Mouse (Mus musculus): Measurements from ENCODE around the gene Ptch1. TPM values are rescaled to one million over a fixed set of nuclear protein-coding genes. Genes with fewer than 3 reads are reported as not detected.

Gene Ptch1
- total RNA-seq, 1 experiment = 21.6 TPM

DNA sequence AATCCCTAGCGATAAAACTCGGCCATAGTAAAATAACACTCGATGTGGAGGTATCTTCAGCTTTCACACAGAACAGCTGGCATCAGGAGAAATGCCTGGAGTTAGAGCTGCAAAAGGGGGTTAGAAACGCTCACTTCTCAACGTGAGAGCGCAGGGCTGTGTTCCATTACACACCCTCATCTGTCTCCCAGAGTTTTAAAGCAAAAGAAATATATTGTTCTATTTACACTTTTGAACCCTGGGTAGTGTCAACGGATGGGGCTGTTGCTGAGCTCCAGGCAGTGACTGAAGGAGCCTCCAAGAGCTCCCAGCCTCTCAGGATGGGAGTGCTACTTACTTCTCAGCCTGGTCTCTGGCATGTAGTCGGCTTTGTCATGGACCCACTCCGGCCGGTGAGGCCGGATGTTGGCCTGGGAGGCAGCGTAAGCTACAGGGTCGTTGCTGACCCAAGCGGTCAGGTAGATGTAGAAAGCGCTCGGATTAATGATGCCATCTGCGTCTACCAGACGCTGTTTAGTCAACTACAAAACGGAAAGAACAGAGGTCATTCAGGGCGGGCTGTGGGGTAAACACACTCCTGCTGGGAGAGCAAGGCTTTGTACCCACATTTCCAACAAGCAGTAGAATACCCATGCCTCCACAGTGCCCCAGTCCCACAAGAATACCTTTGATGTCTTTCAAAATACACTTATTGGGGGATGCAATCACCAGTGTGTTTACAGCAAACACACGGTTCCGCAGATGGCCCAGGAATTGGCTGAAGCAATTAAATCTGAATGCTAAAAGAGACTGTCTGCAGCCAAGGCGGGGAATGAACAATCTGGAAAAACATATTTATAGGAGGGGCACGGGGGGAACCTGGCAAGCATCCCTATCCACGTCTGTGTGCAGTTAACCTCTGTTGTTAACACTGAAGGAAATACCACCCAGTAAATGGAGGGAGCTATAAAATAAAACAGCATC lies 48.5 kb downstream of the Ptch1 start:
- Histone ChIP-seq H3K4me1 (ENCODE audit: control insufficient read depth in 2 of 2, insufficient read depth in 2 of 2, low read length in 2 of 2, poor library complexity in 1 of 2) (peaks cover 20% of the 10 kb centered on the region in 2 experiments), H3K4me3 (ENCODE audit: insufficient read depth in 1 of 2, low read depth in 1 of 2, low read length in 2 of 2, poor library complexity in 1 of 2, severe bottlenecking in 1 of 2) (no peak overlapping the region), H3K36me3 (ENCODE audit: control insufficient read depth, insufficient read depth, low read length, poor library complexity, severe bottlenecking) (peaks cover 37% of the 10 kb centered on the region), H3K9me3 (ENCODE audit: control insufficient read depth, insufficient read depth, low read depth, low read length) (no peaks in the 10 kb centered on the region), H3K9ac (ENCODE audit: insufficient read depth, low read depth, low read length, poor library complexity, severe bottlenecking) (no peak overlapping the region), H3K27ac (ENCODE audit: insufficient read depth, low read depth, low read length, poor library complexity, severe bottlenecking) (no peak overlapping the region)
- in situ Hi-C loops (cut with MboI; ENCODE audit: low sequenced_read_pairs in 2 of 2, unreplicated experiment in 2 of 2) = no loop called here
- DNase-seq (ENCODE audit: low read depth, low spot score) = no peak
- no peak for TF ChIP-seq ZC3H11A (IDR thresholded peaks at IDR 0.05; ENCODE audit: borderline replicate concordance, low read depth, low read length)
- no peak for TF ChIP-seq CHD2 (IDR thresholded peaks at IDR 0.05; ENCODE audit: low read depth, low read length)
- TF ChIP-seq ZNF384 (IDR thresholded peaks at IDR 0.05; ENCODE audit: low read depth, low read length) = no peak
- no peak for TF ChIP-seq HCFC1 (IDR thresholded peaks at IDR 0.05; ENCODE audit: borderline replicate concordance, insufficient read depth, low read length)
- TF ChIP-seq MAFK (IDR thresholded peaks at IDR 0.05; ENCODE audit: insufficient read depth, low read depth, low read length) = no peak

- DNase-seq (ENCODE audit: low read depth, low spot score) = no peak
- no peak for TF ChIP-seq MAFK (IDR thresholded peaks at IDR 0.05; ENCODE audit: insufficient read depth, low read depth, low read length)
- TF ChIP-seq ZNF384 (IDR thresholded peaks at IDR 0.05; ENCODE audit: low read depth, low read length) = no peak
- no peak for TF ChIP-seq HCFC1 (IDR thresholded peaks at IDR 0.05; ENCODE audit: borderline replicate concordance, insufficient read depth, low read length)
- no peak for TF ChIP-seq ZC3H11A (IDR thresholded peaks at IDR 0.05; ENCODE audit: borderline replicate concordance, low read depth, low read length)
- no peak for TF ChIP-seq CHD2 (IDR thresholded peaks at IDR 0.05; ENCODE audit: low read depth, low read length)
- Histone ChIP-seq H3K9ac (ENCODE audit: insufficient read depth, low read depth, low read length, poor library complexity, severe bottlenecking) (no peak overlapping the region), H3K27ac (ENCODE audit: insufficient read depth, low read depth, low read length, poor library complexity, severe bottlenecking) (no peak overlapping the region), H3K36me3 (ENCODE audit: control insufficient read depth, insufficient read depth, low read length, poor library complexity, severe bottlenecking) (peaks cover 45% of the 10 kb centered on the region), H3K4me1 (ENCODE audit: control insufficient read depth in 2 of 2, insufficient read depth in 2 of 2, low read length in 2 of 2, poor library complexity in 1 of 2) (peaks cover 13 to 15% of the 10 kb centered on the region in 2 experiments), H3K4me3 (ENCODE audit: insufficient read depth in 1 of 2, low read depth in 1 of 2, low read length in 2 of 2, poor library complexity in 1 of 2, severe bottlenecking in 1 of 2) (no peak overlapping the region), H3K9me3 (ENCODE audit: control insufficient read depth, insufficient read depth, low read depth, low read length) (no peaks in the 10 kb centered on the region)
- in situ Hi-C loops (cut with MboI; ENCODE audit: low sequenced_read_pairs in 2 of 2, unreplicated experiment in 2 of 2) = no loop called here
Observed at GRCm38 (mm10) chr13:63524061-63524460, 49.3 kb downstream of the Ptch1 start.

DNA sequence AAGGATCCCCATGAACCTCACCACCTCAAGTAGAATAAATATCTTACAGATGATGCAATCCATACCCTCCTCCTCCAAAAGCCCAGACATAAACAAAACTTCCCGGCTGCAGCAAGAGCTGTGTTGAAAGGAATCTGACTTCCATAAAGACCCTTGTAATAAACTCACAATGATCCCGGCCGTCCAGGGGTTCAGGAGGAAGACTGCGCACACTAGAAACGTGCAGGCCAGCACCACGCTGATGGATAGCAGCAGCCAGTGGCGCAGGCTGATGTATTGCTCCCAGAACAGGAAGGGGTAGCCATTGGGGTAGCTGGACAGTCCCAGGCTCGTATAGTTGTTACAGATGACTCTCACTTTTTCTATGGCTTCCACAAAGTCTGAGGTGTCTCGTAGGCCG lies 50.6 kb downstream of the Ptch1 start:
- Histone ChIP-seq H3K9me3 (ENCODE audit: control insufficient read depth, insufficient read depth, low read depth, low read length) (no peaks in the 10 kb centered on the region), H3K36me3 (ENCODE audit: control insufficient read depth, insufficient read depth, low read length, poor library complexity, severe bottlenecking) (peaks cover 54% of the 10 kb centered on the region), H3K4me3 (ENCODE audit: insufficient read depth in 1 of 2, low read depth in 1 of 2, low read length in 2 of 2, poor library complexity in 1 of 2, severe bottlenecking in 1 of 2) (no peak overlapping the region), H3K4me1 (ENCODE audit: control insufficient read depth in 2 of 2, insufficient read depth in 2 of 2, low read length in 2 of 2, poor library complexity in 1 of 2) (peaks cover 8% of the 10 kb centered on the region in 2 experiments), H3K27ac (ENCODE audit: insufficient read depth, low read depth, low read length, poor library complexity, severe bottlenecking) (no peak overlapping the region), H3K9ac (ENCODE audit: insufficient read depth, low read depth, low read length, poor library complexity, severe bottlenecking) (no peak overlapping the region)
- in situ Hi-C loops (cut with MboI; ENCODE audit: low sequenced_read_pairs in 2 of 2, unreplicated experiment in 2 of 2) = no loop called here
- no peak for TF ChIP-seq CHD2 (IDR thresholded peaks at IDR 0.05; ENCODE audit: low read depth, low read length)
- no peak for TF ChIP-seq MAFK (IDR thresholded peaks at IDR 0.05; ENCODE audit: insufficient read depth, low read depth, low read length)
- TF ChIP-seq ZC3H11A (IDR thresholded peaks at IDR 0.05; ENCODE audit: borderline replicate concordance, low read depth, low read length) = no peak
- no peak for TF ChIP-seq HCFC1 (IDR thresholded peaks at IDR 0.05; ENCODE audit: borderline replicate concordance, insufficient read depth, low read length)
- TF ChIP-seq ZNF384 (IDR thresholded peaks at IDR 0.05; ENCODE audit: low read depth, low read length) = no peak
- DNase-seq (ENCODE audit: low read depth, low spot score) = no peak

DNA sequence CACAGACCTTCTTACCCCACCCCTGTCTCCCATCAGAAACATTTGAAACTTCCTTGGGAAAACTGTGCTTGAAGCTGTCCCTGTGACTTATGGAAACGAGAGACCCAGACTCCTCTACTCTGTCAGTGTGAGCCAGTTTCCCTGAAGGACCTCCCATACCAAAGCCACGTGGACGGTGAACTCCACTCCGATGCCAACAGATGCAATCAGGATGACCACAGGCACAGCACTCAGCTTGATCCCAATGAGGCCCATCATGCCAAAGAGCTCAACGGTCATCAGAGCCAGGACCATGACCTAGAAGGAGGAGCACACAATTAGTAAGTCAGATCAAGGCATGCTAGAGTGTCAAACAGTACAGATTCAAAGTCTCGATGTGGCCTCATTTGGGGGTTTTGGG lies 53.3 kb downstream of the Ptch1 start:
- Histone ChIP-seq H3K4me1 (ENCODE audit: control insufficient read depth in 2 of 2, insufficient read depth in 2 of 2, low read length in 2 of 2, poor library complexity in 1 of 2) (peaks cover 2 to 3% of the 10 kb centered on the region in 2 experiments; a peak in 3 of 4 replicates), H3K4me3 (ENCODE audit: insufficient read depth in 1 of 2, low read depth in 1 of 2, low read length in 2 of 2, poor library complexity in 1 of 2, severe bottlenecking in 1 of 2) (no peak overlapping the region), H3K27ac (ENCODE audit: insufficient read depth, low read depth, low read length, poor library complexity, severe bottlenecking) (no peak overlapping the region), H3K9ac (ENCODE audit: insufficient read depth, low read depth, low read length, poor library complexity, severe bottlenecking) (no peak overlapping the region), H3K9me3 (ENCODE audit: control insufficient read depth, insufficient read depth, low read depth, low read length) (no peaks in the 10 kb centered on the region), H3K36me3 (ENCODE audit: control insufficient read depth, insufficient read depth, low read length, poor library complexity, severe bottlenecking) (peaks cover 55% of the 10 kb centered on the region)
- in situ Hi-C loops (cut with MboI; ENCODE audit: low sequenced_read_pairs in 2 of 2, unreplicated experiment in 2 of 2) = no loop called here
- no peak for TF ChIP-seq ZNF384 (IDR thresholded peaks at IDR 0.05; ENCODE audit: low read depth, low read length)
- TF ChIP-seq HCFC1 (IDR thresholded peaks at IDR 0.05; ENCODE audit: borderline replicate concordance, insufficient read depth, low read length) = no peak
- no peak for TF ChIP-seq CHD2 (IDR thresholded peaks at IDR 0.05; ENCODE audit: low read depth, low read length)
- no peak for TF ChIP-seq ZC3H11A (IDR thresholded peaks at IDR 0.05; ENCODE audit: borderline replicate concordance, low read depth, low read length)
- TF ChIP-seq MAFK (IDR thresholded peaks at IDR 0.05; ENCODE audit: insufficient read depth, low read depth, low read length) = no peak
- DNase-seq (ENCODE audit: low read depth, low spot score) = no peak
